Mouse (Mus musculus) urinary bladder, postnatal 25 days (tissue): ENCODE results near the gene Snrpa.
A peak's percentile ranks its signal among the peaks of the same experiment; 100 is the strongest.

Experiments used
- DNase-seq: peaks from one replicate; pipeline ENCODE4 v3.0.0; 2022; ENCODE audit warnings: low spot score

The Snrpa gene

GRCm38 (mm10) chr7:27198779-27199178, 2.7 kb upstream of the Snrpa start:
- no peak for DNase-seq

GRCm38 (mm10) chr7:27198355-27198754, 2.3 kb upstream of the Snrpa start:
- no peak for DNase-seq

- no peak for DNase-seq
Measured at GRCm38 (mm10) chr7:27197634-27198033, 1.6 kb upstream of the Snrpa start.

- DNase-seq, result no peak
Measured at GRCm38 (mm10) chr7:27197136-27197535, 1.1 kb upstream of the Snrpa start.

- DNase-seq, result no peak
Measured at GRCm38 (mm10) chr7:27193731-27194130, 2.3 kb downstream of the Snrpa start.

- DNase-seq, result no peak
Measured at GRCm38 (mm10) chr7:27192434-27192833, 3.6 kb downstream of the Snrpa start.

- no peak for DNase-seq
Measured at GRCm38 (mm10) chr7:27189271-27189931, 6.7 kb downstream of the Snrpa start.

- no peak for DNase-seq
Measured at GRCm38 (mm10) chr7:27185986-27186385, 10.1 kb downstream of the Snrpa start.

- DNase-seq, result no peak
Measured at GRCm38 (mm10) chr7:27184964-27185363, 11.1 kb downstream of the Snrpa start.

- no peak for DNase-seq
Measured at GRCm38 (mm10) chr7:27182498-27182897, 13.6 kb downstream of the Snrpa start.

GRCm38 (mm10) chr7:27180837-27181695, 15.0 kb downstream of the Snrpa start, which contains the start of the genes Gm21983 and Mia:
Gene Gm21983, minus strand, starts transcription at chr7:27181086.
Gene Mia, minus strand, starts transcription at chr7:27181157.
- no peak for DNase-seq

- DNase-seq, result no peak
Measured at GRCm38 (mm10) chr7:27180036-27180435, 16.0 kb downstream of the Snrpa start.

GRCm38 (mm10) chr7:27179217-27179918, 16.7 kb downstream of the Snrpa start:
- DNase-seq, result no peak

- peak; percentile 94 for DNase-seq
Measured at GRCm38 (mm10) chr7:27178324-27179216, 17.5 kb downstream of the Snrpa start, which contains the start of gene Rab4b. Gene Rab4b, minus strand, starts transcription at chr7:27178896.

GRCm38 (mm10) chr7:27177942-27178323, 18.1 kb downstream of the Snrpa start:
- DNase-seq, result no peak

- no peak for DNase-seq
Measured at GRCm38 (mm10) chr7:27174896-27175295, 21.2 kb downstream of the Snrpa start.

- no peak for DNase-seq
Measured at GRCm38 (mm10) chr7:27174496-27174895, 21.6 kb downstream of the Snrpa start.

- DNase-seq, result no peak
Measured at GRCm38 (mm10) chr7:27170981-27171380, 25.1 kb downstream of the Snrpa start.

- no peak for DNase-seq
Measured at GRCm38 (mm10) chr7:27168371-27168770, 27.7 kb downstream of the Snrpa start.

- no peak for DNase-seq
Measured at GRCm38 (mm10) chr7:27167475-27168094, 28.5 kb downstream of the Snrpa start.
